Mouse (Mus musculus): Measurements from ENCODE around the gene Upk1b. TPM values are rescaled to one million over a fixed set of nuclear protein-coding genes. Genes with fewer than 3 reads are reported as not detected.
A peak's percentile ranks its signal among the peaks of the same experiment; 100 is the strongest.

The Upk1b gene
- total RNA-seq, 2 experiments from 2014 or later: 0.93 to 0.99 TPM

DNA sequence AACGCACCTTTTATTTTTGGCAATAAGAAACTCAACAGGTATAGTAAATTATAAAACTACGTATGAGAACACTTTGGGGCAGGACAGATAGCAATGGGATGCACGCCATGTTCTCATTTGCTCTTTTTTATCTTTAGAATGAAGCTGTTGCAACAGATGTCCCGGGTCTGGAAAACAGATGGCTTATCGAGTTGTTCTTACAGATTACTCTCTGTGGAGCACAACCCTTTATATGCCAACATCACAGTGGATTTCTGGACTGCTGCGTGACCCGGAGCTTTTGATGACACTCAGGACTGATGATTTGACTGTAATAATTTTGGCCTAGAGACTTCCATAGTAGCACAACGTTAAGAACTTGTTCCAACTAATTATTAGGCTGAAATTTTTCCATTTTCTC lies 32.4 kb downstream of the Upk1b start:
- DNase-seq (ENCODE audit: extremely low spot score in 1 of 2, low spot score in 2 of 2): peak in 1 of 2 experiments; percentile 20
- intact Hi-C loops (cut with DNase I): no loop called here

DNA sequence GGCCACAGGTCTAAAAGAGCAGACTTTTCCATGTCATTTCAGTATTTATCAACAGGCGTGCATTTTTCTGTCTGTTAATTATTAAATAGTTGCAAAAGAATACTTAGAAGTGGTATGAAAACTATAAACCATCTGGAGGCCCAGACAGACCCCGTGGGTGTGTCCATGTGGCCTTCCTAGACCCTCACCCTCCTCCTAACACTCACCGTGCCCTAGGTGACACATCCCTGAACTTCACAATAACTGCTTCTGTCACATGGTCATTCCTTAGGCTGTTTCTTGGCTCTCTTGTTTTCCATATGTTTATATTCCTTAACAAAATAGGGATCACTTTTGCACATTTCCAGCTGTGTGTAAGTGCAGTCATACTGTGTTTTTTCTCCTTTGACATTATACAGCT lies 33.5 kb downstream of the Upk1b start:
- intact Hi-C loops (cut with DNase I): no loop called here
- DNase-seq (ENCODE audit: extremely low spot score in 1 of 2, low spot score in 2 of 2): no peak

DNA sequence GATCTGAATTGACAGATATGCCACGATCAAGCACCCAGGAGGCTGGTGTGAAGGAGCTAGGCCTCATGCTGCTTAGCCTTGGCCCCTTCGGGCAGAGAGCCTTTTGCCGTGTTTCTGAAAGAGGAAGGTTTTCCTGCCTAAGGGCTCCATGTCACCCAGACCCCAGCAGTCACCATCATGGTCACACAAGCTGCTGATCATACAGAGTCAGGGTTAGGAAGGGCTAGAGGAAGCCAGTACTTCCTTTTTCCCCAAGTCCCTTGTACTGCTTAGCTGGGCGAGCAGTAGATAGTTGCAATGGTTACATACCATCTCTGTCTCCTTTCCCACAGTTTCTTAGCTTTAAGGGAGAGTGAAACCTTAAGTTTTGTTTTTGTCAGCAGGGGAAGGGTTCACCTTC lies 36.6 kb downstream of the Upk1b start:
- DNase-seq (ENCODE audit: extremely low spot score in 1 of 2, low spot score in 2 of 2): no peak
- intact Hi-C loops (cut with DNase I): no loop called here

DNA sequence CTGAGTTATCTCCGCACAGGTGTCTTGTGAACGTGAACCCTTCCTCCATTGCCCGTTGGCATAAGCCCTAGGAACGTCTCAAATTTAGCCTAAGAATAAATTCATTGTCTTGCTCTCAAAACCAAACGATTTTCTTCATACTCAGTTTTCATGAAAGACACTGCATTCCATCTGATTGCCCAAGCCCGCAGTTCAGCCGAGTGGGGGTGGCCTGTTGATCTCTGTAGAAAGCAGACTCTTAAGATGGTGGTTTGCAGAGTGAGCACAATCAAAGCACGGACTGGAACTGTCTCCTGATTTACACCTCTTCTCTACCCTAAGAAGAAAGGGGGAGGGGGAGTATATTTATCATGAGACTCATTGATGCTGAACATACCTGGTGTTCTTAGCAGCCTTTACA lies 37.7 kb downstream of the Upk1b start:
- intact Hi-C loops (cut with DNase I): no loop called here
- no peak for DNase-seq (ENCODE audit: extremely low spot score in 1 of 2, low spot score in 2 of 2)

DNA sequence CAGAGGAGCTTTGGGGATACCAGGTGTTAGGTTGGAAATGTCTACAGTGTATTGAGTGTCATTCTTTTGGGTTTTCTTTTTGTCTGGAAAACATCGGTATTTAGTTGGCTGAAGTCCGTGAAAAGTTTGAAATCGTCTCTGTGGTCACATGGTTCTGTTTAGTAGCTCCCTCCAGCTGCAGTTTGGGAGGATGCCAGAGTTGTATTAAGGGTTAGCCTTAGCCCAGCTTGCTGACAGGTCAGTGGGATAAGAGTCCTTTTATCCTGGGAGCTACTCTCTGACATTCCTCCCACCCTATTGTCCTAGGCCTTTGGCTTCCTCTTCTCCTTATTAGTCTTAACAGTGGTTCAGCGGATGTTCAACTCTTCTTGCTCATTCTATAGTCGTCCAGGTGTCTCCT lies 38.2 kb downstream of the Upk1b start:
- no peak for DNase-seq (ENCODE audit: extremely low spot score in 1 of 2, low spot score in 2 of 2)
- intact Hi-C loops (cut with DNase I): no loop called here

DNA sequence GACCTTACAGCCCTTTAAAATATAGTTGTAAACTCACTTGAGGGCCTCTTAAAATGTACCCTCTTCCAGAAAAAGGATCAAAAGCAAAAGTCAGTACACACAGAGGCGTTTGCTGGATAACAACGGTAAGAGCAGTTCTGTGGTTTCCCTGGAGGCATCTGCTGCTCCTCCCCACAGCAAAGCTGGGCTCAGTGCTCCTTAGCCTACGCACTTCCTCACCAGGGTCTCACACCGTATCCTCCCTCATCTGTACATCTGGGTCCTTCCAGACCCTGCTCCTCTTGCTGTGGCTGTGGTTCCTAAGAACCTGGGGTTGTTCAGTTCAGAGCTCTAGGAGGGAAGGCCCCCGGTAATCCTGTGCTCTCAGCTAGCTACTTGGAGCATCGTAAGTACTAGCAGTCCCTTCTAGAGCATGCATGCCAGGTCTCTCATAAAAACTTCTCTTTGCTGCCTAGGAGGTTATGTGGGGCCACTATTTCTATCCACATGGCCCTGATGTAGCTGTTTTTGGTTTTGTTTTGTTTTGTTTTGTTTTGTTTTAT lies 39.2 kb downstream of the Upk1b start:
- no peak for DNase-seq (ENCODE audit: extremely low spot score in 1 of 2, low spot score in 2 of 2)
- intact Hi-C loops (cut with DNase I): no loop called here

DNA sequence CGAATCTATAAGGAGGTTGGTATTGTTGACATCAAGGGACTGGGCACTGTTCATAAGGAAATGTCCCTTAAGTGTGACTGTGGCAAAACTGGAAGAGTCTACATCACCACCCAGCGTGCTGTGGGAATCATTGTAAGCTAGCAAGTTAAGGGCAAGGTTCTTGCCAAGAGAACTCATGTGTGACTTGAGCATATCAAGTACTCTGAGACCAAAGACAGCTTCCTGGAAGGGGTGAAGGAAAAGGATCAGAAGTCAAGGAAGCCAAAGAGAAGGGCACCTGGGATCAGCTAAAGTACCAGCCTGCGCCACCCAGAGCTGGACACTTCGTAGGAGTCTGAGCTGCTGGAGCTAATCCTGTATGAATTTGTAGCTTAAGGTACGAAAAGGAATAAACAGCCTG lies 39.9 kb downstream of the Upk1b start:
- intact Hi-C loops (cut with DNase I): no loop called here
- no peak for DNase-seq (ENCODE audit: extremely low spot score in 1 of 2, low spot score in 2 of 2)

DNA sequence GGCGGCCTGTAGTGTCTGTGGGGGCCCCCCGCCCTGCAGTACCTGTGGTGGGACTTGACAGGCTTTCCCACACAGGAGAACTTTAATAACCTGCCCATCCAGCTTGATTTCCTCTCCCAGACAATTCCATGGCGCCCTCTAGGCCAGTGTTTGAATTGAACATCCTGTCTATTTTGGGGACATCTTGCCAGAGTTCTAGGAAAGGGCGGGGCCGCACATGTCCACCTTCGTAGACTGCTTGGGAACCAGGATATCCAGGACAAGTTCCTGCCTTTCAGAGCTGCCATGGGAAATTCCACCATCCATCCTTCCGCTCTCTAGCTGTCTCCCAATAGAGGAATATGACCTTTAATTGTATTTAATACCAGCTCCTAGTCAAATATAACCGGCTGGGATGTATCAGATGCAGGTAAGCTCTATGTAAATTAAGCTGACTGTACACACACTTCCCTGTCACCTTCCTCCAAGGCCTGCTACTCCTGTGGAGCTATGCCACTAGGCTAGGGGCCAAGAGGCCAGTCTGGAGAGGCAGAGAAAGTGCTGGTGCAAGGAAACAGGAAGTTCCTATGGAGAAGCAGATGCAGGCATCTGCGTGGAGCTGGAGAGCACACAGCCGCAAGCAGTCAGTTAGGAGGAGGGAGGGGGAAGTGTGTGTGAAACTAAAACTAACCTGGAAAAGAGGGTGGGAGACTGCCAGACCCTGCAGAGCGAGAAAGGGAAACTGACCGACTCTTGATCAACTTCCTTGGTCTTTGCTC lies 41.8 kb downstream of the Upk1b start:
- DNase-seq (ENCODE audit: extremely low spot score in 1 of 2, low spot score in 2 of 2): peak in 1 of 2 experiments; percentile 52
- intact Hi-C loops (cut with DNase I): no loop called here

DNA sequence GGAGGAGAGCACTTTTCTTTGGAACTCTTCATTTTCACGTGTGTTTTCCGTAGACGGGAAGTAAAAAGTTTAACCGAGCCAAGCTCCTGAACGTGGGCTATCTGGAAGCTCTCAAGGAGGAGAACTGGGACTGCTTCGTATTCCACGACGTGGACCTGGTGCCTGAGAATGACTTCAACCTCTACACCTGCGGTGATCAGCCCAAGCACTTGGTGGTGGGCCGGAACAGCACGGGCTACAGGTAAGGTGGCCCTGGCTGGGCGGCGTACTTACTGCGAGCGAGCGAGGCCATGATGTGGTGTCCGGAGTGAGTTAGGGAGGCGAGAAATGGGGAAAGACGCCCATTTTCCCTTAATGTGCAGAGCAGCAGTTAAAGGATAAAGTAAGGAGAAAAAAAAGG lies 42.5 kb downstream of the Upk1b start:
- DNase-seq (ENCODE audit: extremely low spot score in 1 of 2, low spot score in 2 of 2): no peak
- intact Hi-C loops (cut with DNase I): no loop called here

DNA sequence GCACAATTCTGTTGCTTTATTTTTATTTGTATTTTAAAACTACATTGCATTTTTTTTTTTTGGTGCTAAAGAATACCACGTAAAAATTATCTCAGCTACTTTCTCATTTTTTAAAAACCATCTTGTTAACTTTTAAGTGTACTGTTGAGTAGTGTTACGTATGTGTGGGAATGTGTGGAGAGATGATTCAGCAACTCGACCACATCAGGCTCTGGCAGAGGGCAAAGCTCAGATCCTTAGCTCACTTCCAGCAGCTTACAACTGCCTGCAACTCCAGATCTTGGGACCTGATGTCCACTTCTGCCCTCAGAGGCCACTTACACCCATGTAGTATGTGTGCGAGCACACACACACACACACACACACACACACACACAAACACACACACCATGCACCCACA lies 43.6 kb downstream of the Upk1b start:
- intact Hi-C loops (cut with DNase I): no loop called here
- DNase-seq (ENCODE audit: extremely low spot score in 1 of 2, low spot score in 2 of 2): no peak

DNA sequence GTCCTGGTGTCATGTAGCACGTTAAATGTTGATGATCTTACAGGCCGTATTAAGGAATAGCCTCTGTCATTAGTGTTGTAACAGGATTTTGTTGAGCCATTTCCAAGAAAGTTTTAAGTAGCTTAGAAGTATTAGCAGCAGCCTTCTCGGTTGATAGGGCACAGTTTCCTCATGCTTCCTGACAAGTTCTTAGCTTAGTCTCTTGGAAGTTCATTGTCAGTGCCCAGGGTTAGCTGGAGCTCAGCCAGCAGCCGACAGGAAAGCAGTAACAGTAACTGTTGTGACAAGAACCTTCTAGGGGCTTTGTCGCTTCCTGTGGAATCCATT lies 44.0 kb downstream of the Upk1b start:
- intact Hi-C loops (cut with DNase I): no loop called here

DNA sequence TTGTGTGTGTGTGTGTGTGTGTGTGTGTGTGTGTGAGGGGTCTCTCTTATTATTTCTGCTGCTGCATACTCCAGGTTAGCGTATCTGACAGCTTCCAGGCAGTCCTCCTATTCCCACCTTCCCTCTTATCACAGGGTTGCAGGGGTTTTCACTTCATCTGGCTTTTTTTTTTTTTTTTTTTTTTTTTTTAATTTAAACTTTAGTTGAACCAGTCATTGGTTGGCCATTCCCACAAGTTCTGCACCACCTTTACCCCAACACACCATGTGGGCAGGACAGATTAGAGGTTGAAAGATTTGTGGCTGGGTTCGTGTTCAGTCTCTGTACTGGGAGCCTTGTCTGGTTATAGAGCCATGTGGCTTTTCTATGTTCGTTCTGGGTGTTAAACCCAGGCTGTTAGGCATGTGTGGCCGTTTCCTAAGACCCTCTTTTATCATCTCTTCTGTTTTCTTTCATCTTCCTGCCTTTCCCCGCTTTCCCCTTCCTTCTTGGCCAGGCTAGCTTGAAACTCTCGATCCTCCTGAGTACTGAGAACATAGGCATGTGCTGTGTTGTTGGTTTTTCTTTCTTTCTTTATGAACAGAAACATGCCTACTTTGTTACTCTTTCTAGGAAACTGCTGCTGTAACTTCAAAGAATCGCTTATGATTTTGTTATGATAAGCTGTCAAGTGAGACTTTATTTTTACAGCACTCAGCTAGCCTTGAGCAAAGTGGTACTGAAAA lies 44.5 kb downstream of the Upk1b start:
- intact Hi-C loops (cut with DNase I): no loop called here
- DNase-seq (ENCODE audit: extremely low spot score in 1 of 2, low spot score in 2 of 2): no peak

More for the DNA sequence above, 44.0 kb downstream of the Upk1b start:
- DNase-seq (ENCODE audit: extremely low spot score in 1 of 2, low spot score in 2 of 2): peak in 1 of 2 experiments; percentile 77

DNA sequence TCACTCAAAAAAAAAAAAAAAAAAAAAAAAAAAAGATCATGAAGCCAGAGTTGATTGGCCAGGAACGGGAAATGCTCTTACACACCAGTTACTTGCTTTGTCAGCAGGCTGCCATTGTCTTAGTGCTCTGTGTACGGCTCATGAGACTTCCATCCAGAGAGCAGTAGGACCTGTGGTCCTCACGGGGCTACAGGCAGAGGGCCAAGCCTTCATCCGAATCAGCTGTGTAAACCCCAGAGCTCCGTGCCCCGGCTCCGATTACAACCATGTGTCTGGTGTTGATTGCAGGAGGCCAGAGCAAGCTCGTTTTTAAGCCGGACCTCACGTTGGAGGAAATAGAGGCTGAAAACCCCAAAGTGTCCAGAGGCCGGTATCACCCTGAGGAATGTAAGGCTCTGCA lies 46.5 kb downstream of the Upk1b start:
- DNase-seq (ENCODE audit: extremely low spot score in 1 of 2, low spot score in 2 of 2): peak in 1 of 2 experiments; percentile 79
- intact Hi-C loops (cut with DNase I): no loop called here

DNA sequence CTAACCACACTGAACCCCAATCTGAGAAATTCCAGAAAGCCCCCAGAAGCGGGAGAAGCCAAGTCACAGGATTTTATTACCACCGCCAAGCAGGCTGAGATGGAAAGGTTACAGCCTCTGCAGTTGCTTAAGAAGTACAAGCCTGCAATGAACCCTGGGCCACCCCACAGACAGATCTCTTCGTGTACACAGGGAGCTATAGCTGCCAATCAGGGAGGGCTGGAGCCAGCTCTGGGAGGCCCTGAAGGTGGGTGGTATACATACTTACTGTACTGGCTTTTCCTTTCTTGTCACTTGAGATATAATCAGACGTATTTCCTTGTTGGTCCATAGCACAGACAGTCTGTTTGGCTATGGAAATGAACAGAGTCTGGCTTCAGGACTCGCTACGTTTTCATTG lies 49.3 kb downstream of the Upk1b start:
- intact Hi-C loops (cut with DNase I): no loop called here
- no peak for DNase-seq (ENCODE audit: extremely low spot score in 1 of 2, low spot score in 2 of 2)

DNA sequence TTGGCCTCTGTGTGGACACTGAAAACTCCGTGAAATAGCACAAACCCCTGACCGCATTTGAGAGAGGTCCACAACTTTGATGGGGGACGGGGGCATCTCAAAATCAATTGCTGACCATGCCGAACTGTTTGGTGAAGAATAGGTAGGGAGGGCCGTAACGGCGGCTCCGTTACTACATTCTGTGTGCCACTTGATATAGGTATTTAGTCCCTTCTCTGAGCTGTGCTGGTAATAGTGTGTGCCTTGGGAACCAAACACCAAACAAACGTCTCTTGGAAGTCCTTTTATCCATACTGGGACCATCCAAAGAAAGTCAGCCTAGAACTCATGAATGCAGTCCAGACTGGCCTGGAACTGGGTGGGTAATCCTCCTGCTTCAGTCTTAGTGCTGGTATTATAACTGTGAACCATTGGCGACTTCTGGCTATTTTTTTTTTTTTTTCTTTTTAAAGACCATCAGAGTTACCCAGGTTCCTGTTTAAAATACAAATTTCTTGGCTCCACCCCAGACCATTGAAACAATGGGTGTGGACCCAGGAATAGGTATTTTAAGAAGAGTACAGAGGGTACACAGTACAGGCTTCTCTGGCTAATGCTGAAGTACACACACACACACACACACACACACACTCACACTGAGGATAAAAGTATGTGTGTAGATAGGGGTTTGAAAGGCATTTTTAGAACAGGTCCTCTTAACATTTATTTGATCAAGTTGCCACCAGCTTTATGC lies 56.0 kb downstream of the Upk1b start:
- intact Hi-C loops (cut with DNase I): loop anchor here (10.0 kb wide), 2 partner anchors 209 to 311 kb away; no protein-coding TSS in a partner anchor
- no peak for DNase-seq (ENCODE audit: extremely low spot score in 1 of 2, low spot score in 2 of 2)

DNA sequence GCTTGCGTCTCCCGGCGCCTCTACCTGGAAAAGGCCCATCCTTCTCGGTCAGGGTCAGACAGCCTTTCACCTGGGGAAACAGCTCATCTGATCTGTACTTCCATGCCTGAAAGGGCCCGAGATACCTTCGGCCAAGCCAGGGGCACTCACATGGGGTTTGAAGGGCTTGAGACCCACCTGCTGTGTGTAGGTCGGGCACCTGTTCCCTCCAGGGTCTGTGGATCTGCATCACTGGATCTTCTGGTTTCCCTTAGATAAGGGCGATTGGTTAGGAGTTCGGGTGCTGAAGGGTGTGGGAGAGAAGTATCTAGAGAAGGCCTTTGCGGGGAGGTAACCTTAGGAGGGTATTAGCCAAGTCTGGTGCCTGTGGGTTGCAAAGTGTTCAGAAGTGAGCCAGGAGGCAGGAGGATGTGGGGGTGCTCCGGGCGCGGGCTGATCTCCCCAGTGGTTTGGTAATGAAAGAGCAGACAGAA lies 57.4 kb downstream of the Upk1b start:
- intact Hi-C loops (cut with DNase I): loop anchor here (10.0 kb wide), 2 partner anchors 208 to 312 kb away; no protein-coding TSS in a partner anchor
- DNase-seq (ENCODE audit: extremely low spot score in 1 of 2, low spot score in 2 of 2): peak in 1 of 2 experiments; percentile 38

DNA sequence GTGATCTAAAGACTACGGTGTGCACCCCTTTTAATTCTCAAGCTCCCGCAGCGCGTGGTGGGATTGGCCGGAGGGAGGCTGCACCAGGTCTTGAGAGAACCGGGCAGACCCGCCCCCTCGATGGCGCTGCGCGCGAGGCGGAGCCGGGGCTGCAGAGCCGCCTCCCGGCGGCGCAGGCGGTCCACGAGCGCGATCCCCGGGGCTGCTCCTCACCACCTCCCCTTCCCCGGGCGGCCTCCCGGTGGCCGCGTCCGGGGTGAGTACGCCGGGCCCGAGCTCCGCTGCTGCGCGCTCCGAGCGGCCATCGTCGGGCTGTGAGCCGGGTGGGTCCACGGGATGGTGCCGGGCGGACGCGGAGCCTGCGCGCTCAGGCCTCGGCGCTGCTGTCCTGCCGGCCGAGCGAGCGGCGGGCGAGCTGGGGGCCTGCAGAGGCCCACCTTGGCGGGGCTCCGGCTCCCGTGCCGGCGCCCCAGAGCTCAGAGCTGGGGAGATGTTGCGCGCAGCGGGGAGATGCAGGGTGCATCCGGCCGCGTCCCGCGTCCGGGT lies 57.9 kb downstream of the Upk1b start, which contains the start of gene B4galt4:
Gene B4galt4 (plus strand): TSS at position 152 of the 546 bp plus-strand sequence.
- peak; percentile 67 to 90 for DNase-seq (ENCODE audit: extremely low spot score in 1 of 2, low spot score in 2 of 2)
- intact Hi-C loops (cut with DNase I): loop anchor here (10.0 kb wide), 2 partner anchors 207 to 313 kb away; no protein-coding TSS in a partner anchor

DNA sequence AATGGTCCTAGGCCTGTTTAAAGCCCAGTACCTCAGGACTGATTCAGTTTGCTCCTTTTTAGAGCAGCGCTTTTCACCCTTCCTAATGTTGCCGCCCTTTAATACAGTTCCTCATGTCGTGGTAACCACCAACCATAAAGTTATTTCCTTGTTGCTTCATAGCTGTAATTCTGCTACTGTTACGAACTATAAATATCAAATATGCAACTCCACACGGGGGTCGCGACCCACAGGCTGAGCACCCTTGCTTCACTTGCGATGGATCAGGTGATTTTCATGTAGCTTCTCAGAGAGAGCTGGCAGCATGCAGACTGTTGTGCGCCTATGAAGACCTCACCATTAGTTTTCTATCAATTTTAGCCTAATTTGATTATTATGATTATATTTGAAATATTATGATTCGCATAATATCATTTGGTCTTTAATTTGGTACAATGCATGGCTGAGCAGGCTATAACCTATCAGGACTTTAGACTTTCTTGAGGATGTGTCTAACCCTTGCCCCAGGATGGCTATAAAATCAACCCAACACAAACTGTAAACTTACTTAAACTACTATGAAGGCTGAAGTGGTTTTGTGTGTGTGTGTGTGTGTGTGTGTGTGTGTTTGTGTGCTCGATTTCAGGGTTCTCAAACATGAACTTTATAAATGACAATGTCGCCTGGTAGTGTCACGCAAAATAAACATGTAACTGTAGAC lies 58.8 kb downstream of the Upk1b start:
- DNase-seq (ENCODE audit: extremely low spot score in 1 of 2, low spot score in 2 of 2): no peak
- intact Hi-C loops (cut with DNase I): loop anchor here (10.0 kb wide), 2 partner anchors 207 to 313 kb away; no protein-coding TSS in a partner anchor

All from left cerebral cortex, postnatal 10 days (tissue).